In the genomic region with DNA sequence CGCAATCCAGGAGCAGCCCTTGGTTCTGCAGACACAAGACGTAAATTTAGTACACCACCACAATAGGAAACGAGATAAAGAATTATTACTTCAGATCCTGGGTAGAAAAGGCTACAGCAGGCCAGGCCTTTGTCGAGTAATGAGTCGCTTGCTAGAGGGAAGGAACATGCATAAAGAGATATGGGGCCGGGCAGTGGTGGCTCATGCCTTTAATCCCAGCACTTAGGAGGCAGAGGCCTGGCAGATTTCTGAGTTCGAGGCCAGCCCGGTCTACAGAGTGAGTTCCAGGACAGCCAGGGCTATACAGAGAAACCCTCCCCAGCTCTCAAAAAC, we compare ENCODE assay signal across 8 mouse cellular contexts. TPM values are rescaled to one million over a fixed set of nuclear protein-coding genes. Genes with fewer than 3 reads are reported as not detected.
DNase-seq lines count a peak whose midpoint lies in the region; ATAC-seq and TF ChIP-seq lines count a peak whose summit lies in the region.

No protein-coding gene starts in this region.

- no peak for TF ChIP-seq CTCF in small intestine, adult 2 months (IDR thresholded peaks at IDR 0.05; ENCODE audit: extremely low read depth, insufficient read length, insufficient replicate concordance, low read depth, low read length)

- DNase-seq in lung, adult 18-20 months, result no peak
- DNase-seq in forebrain, embryonic 10.5 days (ENCODE audit: extremely low spot score, low spot score), result no peak
- DNase-seq in right cerebral cortex, adult 2 months (ENCODE audit: low spot score in 2 of 2), result no peak
- DNase-seq in embryo, embryonic 11 days, result no peak
- no peak for DNase-seq in kidney, postnatal 4 days

- H3K36me3 ChIP-seq in lung, embryonic 16.5 days (ENCODE audit: control insufficient read depth, insufficient read depth, low read length), result peaks cover 19% of the 10 kb centered on the region
- H3K36me3 ChIP-seq in forebrain, embryonic 10.5 days (replicated peaks), result peaks cover 34% of the 10 kb centered on the region
- peaks cover 33% of the 10 kb centered on the region for H3K36me3 ChIP-seq in limb, embryonic 13.5 days
- peaks cover 18% of the 10 kb centered on the region for H3K36me3 ChIP-seq in small intestine, adult 2 months (ENCODE audit: control insufficient read depth, insufficient read depth, low read length)

- peaks cover 20% of the 10 kb centered on the region for H3K4me1 ChIP-seq in lung, embryonic 16.5 days (replicated peaks; ENCODE audit: control insufficient read depth, insufficient read depth, low read length)
- H3K4me1 ChIP-seq in forebrain, embryonic 10.5 days, result peaks cover 34% of the 10 kb centered on the region
- H3K4me1 ChIP-seq in limb, embryonic 13.5 days, result peaks cover 21% of the 10 kb centered on the region
- peaks cover 6% of the 10 kb centered on the region; the same call in 1 of the 2 replicates for H3K4me1 ChIP-seq in small intestine, adult 2 months (ENCODE audit: control insufficient read depth, insufficient read depth, insufficient read length, low read length)

- ATAC-seq in lung, embryonic 16.5 days (ENCODE audit: low read depth), result 0 out of 2 replicates have a peak, but pooled peaks have one; percentile 0
- no peak for ATAC-seq in limb, embryonic 13.5 days (ENCODE audit: low FRiP score, low read depth)

- H3K9me3 ChIP-seq in lung, embryonic 16.5 days (ENCODE audit: control insufficient read depth, low read length), result no peaks in the 10 kb centered on the region
- no peaks in the 10 kb centered on the region for H3K9me3 ChIP-seq in forebrain, embryonic 10.5 days
- H3K9me3 ChIP-seq in limb, embryonic 13.5 days, result no peaks in the 10 kb centered on the region

- peak overlapping the region; percentile 99 for H3K4me3 ChIP-seq in lung, embryonic 16.5 days (ENCODE audit: low read length)
- peak overlapping the region; percentile 70 for H3K4me3 ChIP-seq in forebrain, embryonic 10.5 days
- peak overlapping the region; percentile 100 for H3K4me3 ChIP-seq in limb, embryonic 13.5 days
- H3K4me3 ChIP-seq in small intestine, adult 2 months (ENCODE audit: low read depth, low read length), result peak overlapping the region; percentile 19; the same call in 1 of the 2 replicates

- peak overlapping the region; percentile 69 for H3K27ac ChIP-seq in lung, embryonic 16.5 days (ENCODE audit: low read length)
- H3K27ac ChIP-seq in forebrain, embryonic 10.5 days, result peak overlapping the region; percentile 88
- H3K27ac ChIP-seq in limb, embryonic 13.5 days, result peak overlapping the region; percentile 73
- H3K27ac ChIP-seq in small intestine, adult 2 months (ENCODE audit: insufficient read depth, low read depth, low read length), result no peak overlapping the region

- TF ChIP-seq POLR2A in small intestine, adult 2 months (IDR thresholded peaks at IDR 0.05; ENCODE audit: low read depth, low read length), result no peak

- H3K27me3 ChIP-seq in lung, embryonic 16.5 days (ENCODE audit: control insufficient read depth, insufficient read depth, low read depth, low read length), result no peaks in the 10 kb centered on the region
- H3K27me3 ChIP-seq in forebrain, embryonic 10.5 days (ENCODE audit: poor library complexity, severe bottlenecking), result no peaks in the 10 kb centered on the region
- no peaks in the 10 kb centered on the region for H3K27me3 ChIP-seq in limb, embryonic 13.5 days
- H3K27me3 ChIP-seq in small intestine, adult 2 months (ENCODE audit: control insufficient read depth, insufficient read depth, low read length), result no peaks in the 10 kb centered on the region

- WGBS in lung, embryonic 16.5 days, result 26% methylated on average over 8 of the region's 8 CpGs
- WGBS in forebrain, embryonic 10.5 days, result 35% methylated on average over 8 of the region's 8 CpGs
- WGBS in limb, embryonic 13.5 days, result 33% methylated on average over 8 of the region's 8 CpGs
- 25% methylated on average over 8 of the region's 8 CpGs for WGBS in small intestine, adult 2 months

- peak overlapping the region; percentile 50 for H3K4me2 ChIP-seq in lung, embryonic 16.5 days (ENCODE audit: low read depth, low read length)
- H3K4me2 ChIP-seq in limb, embryonic 13.5 days (replicated peaks), result peak overlapping the region; percentile 99

- peak overlapping the region; percentile 61 for H3K9ac ChIP-seq in lung, embryonic 16.5 days (ENCODE audit: low read length)
- peak overlapping the region; percentile 98 for H3K9ac ChIP-seq in limb, embryonic 13.5 days

RNA-seq across cellular contexts. Expression of a gene that starts 0.4 kb away (rescaled TPM):
- polyA plus RNA-seq in lung, embryonic 16.5 days (2015; fragmentation: Nextera tagmentation; extraction: Ambion mirVana), result 74.0 and 80.9 TPM in 2 replicates
- 110 and 111 TPM in 2 replicates for polyA plus RNA-seq in forebrain, embryonic 10.5 days (2016; fragmentation: Nextera tagmentation; extraction: Ambion mirVana)
- polyA plus RNA-seq in limb, embryonic 13.5 days (2015; fragmentation: Nextera tagmentation; extraction: Ambion mirVana), result 66.6 TPM in 2 replicates
- polyA plus RNA-seq in small intestine, adult 2 months (2012; rRNA removed), result 24.1 and 29.0 TPM in 2 replicates

RNA-seq across cellular contexts. Expression of a gene that starts 12.5 kb away (rescaled TPM):
- polyA plus RNA-seq in lung, embryonic 16.5 days (2015; fragmentation: Nextera tagmentation; extraction: Ambion mirVana), result 187 and 188 TPM in 2 replicates
- polyA plus RNA-seq in forebrain, embryonic 10.5 days (2016; fragmentation: Nextera tagmentation; extraction: Ambion mirVana), result 281 and 283 TPM in 2 replicates
- polyA plus RNA-seq in limb, embryonic 13.5 days (2015; fragmentation: Nextera tagmentation; extraction: Ambion mirVana), result 240 and 241 TPM in 2 replicates
- 57.5 and 86.4 TPM in 2 replicates for polyA plus RNA-seq in small intestine, adult 2 months (2012; rRNA removed)

RNA-seq across cellular contexts. Expression of a gene that starts 12.6 kb away (rescaled TPM):
- 39.3 and 43.0 TPM in 2 replicates for polyA plus RNA-seq in lung, embryonic 16.5 days (2015; fragmentation: Nextera tagmentation; extraction: Ambion mirVana)
- 39.1 and 43.3 TPM in 2 replicates for polyA plus RNA-seq in forebrain, embryonic 10.5 days (2016; fragmentation: Nextera tagmentation; extraction: Ambion mirVana)
- polyA plus RNA-seq in limb, embryonic 13.5 days (2015; fragmentation: Nextera tagmentation; extraction: Ambion mirVana), result 43.8 and 48.4 TPM in 2 replicates
- polyA plus RNA-seq in small intestine, adult 2 months (2012; rRNA removed), result 41.0 and 90.5 TPM in 2 replicates

RNA-seq across cellular contexts. Expression of a gene that starts 27.8 kb away (rescaled TPM):
- 50.6 and 53.5 TPM in 2 replicates for polyA plus RNA-seq in lung, embryonic 16.5 days (2015; fragmentation: Nextera tagmentation; extraction: Ambion mirVana)
- polyA plus RNA-seq in forebrain, embryonic 10.5 days (2016; fragmentation: Nextera tagmentation; extraction: Ambion mirVana), result 134 and 144 TPM in 2 replicates
- polyA plus RNA-seq in limb, embryonic 13.5 days (2015; fragmentation: Nextera tagmentation; extraction: Ambion mirVana), result 49.8 and 53.9 TPM in 2 replicates
- 151 and 154 TPM in 2 replicates for polyA plus RNA-seq in small intestine, adult 2 months (2012; rRNA removed)

RNA-seq across cellular contexts. Expression of a gene that starts 34.0 kb away (rescaled TPM):
- 3.9 and 5.0 TPM in 2 replicates for polyA plus RNA-seq in lung, embryonic 16.5 days (2015; fragmentation: Nextera tagmentation; extraction: Ambion mirVana)
- 12.3 and 14.2 TPM in 2 replicates for polyA plus RNA-seq in forebrain, embryonic 10.5 days (2016; fragmentation: Nextera tagmentation; extraction: Ambion mirVana)
- polyA plus RNA-seq in limb, embryonic 13.5 days (2015; fragmentation: Nextera tagmentation; extraction: Ambion mirVana), result 4.5 and 4.9 TPM in 2 replicates
- polyA plus RNA-seq in small intestine, adult 2 months (2012; rRNA removed), result 1.4 and 58.5 TPM in 2 replicates

Comparison
In these comparisons a context has a peak if more than half of its experiments do, and no peak if none do; other contexts are left out.
1. H3K4me3 ChIP-seq: peak in every context shown above with its lines; median percentile 100 in limb, embryonic 13.5 days; 99 in lung, embryonic 16.5 days; 70 in forebrain, embryonic 10.5 days; 19 in small intestine, adult 2 months.